Mouse (Mus musculus): Measurements from ENCODE around the gene Olfr615. TPM values are rescaled to one million over a fixed set of nuclear protein-coding genes. Genes with fewer than 3 reads are reported as not detected.

The Olfr615 gene
- polyA plus RNA-seq, 1 experiment: not detected

GRCm38 (mm10) chr7:103572761-103573160, 16.9 kb downstream of the Olfr615 start, which contains the start of gene Olfr617:
Gene Olfr617 (plus strand): TSS chr7:103573061.
- TF ChIP-seq E2F4 (IDR thresholded peaks at IDR 0.05; ENCODE audit: insufficient read depth) (no peak), MAX (IDR thresholded peaks at IDR 0.05; ENCODE audit: low read depth) (no peak), USF1 (IDR thresholded peaks at IDR 0.05; ENCODE audit: low read depth) (no peak), CEBPB (IDR thresholded peaks at IDR 0.05; ENCODE audit: insufficient read depth, poor library complexity, severe bottlenecking) (no peak), POLR2A (IDR thresholded peaks at IDR 0.05; ENCODE audit: insufficient read length, low read depth) (no peak), TCF3 (IDR thresholded peaks at IDR 0.05; ENCODE audit: insufficient read length, low read depth) (no peak), POLR2AphosphoS2 (IDR thresholded peaks at IDR 0.05; ENCODE audit: insufficient read length, low read depth) (no peak), SRF (IDR thresholded peaks at IDR 0.05; ENCODE audit: control insufficient read depth, insufficient read length, low read depth) (no peak), TCF12 (IDR thresholded peaks at IDR 0.05; ENCODE audit: insufficient read depth, poor library complexity, severe bottlenecking) (no peak), MYOD1 (IDR thresholded peaks at IDR 0.05; ENCODE audit: control insufficient read depth in 1 of 3, insufficient read length in 2 of 3, low read depth in 2 of 3) (no peak), REST (IDR thresholded peaks at IDR 0.05; ENCODE audit: insufficient read depth, insufficient read length) (no peak), MYOG (IDR thresholded peaks at IDR 0.05; ENCODE audit: control insufficient read depth in 1 of 3, insufficient read depth in 1 of 3, insufficient read length in 2 of 3, low read depth in 2 of 3) (no peak)
- no peaks in the 10 kb centered on the region for H3K36me3 ChIP-seq (ENCODE audit: control insufficient read depth, insufficient read depth)
- H3K4me3 ChIP-seq: no peak within 1 kb of the TSS
- H3ac ChIP-seq (ENCODE audit: control insufficient read depth, insufficient read length): no peak within 1 kb of the TSS
- no peaks in the 10 kb centered on the region for H3K79me2 ChIP-seq (ENCODE audit: control insufficient read depth, insufficient read depth)
- H3K4me2 ChIP-seq (ENCODE audit: low read depth): no peak within 1 kb of the TSS
- H3K27me3 ChIP-seq (ENCODE audit: control insufficient read depth, insufficient read depth, insufficient read length): no peaks in the 10 kb centered on the region

DNA sequence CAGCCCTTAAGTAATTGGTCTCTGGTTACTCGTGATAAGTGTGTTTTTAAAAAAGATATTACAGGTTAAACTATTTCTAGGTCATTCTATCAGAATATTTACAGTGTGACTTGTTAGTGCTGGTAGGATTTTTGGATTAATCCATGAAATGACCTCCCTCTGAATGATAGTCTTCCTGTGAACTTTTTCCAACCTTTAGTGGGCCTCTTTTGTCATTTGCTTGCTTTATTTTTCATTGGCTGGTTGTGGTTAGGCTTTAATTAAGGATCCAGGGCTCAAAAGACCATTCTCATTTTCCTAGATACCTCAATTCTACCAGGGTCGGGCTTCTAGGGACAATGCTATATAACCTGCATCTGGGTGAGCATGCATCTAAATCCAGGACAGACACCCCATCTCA, 33.9 kb downstream of the Olfr615 start, which contains the start of gene Olfr618:
Gene Olfr618, plus strand, starts transcription at position 301 of the 400 bp plus-strand sequence.
- Histone ChIP-seq H3K4me2 (ENCODE audit: low read depth) (no peak within 1 kb of the TSS), H3K79me2 (ENCODE audit: control insufficient read depth, insufficient read depth) (no peaks in the 10 kb centered on the region), H3K27me3 (ENCODE audit: control insufficient read depth, insufficient read depth, insufficient read length) (no peaks in the 10 kb centered on the region), H3ac (ENCODE audit: control insufficient read depth, insufficient read length) (no peak within 1 kb of the TSS), H3K4me3 (no peak within 1 kb of the TSS), H3K36me3 (ENCODE audit: control insufficient read depth, insufficient read depth) (no peaks in the 10 kb centered on the region)
- TF ChIP-seq E2F4 (IDR thresholded peaks at IDR 0.05; ENCODE audit: insufficient read depth) (no peak), POLR2AphosphoS2 (IDR thresholded peaks at IDR 0.05; ENCODE audit: insufficient read length, low read depth) (no peak), MYOD1 (IDR thresholded peaks at IDR 0.05; ENCODE audit: control insufficient read depth in 1 of 3, insufficient read length in 2 of 3, low read depth in 2 of 3) (no peak), CEBPB (IDR thresholded peaks at IDR 0.05; ENCODE audit: insufficient read depth, poor library complexity, severe bottlenecking) (no peak), MYOG (IDR thresholded peaks at IDR 0.05; ENCODE audit: control insufficient read depth in 1 of 3, insufficient read depth in 1 of 3, insufficient read length in 2 of 3, low read depth in 2 of 3) (no peak), SRF (IDR thresholded peaks at IDR 0.05; ENCODE audit: control insufficient read depth, insufficient read length, low read depth) (no peak), POLR2A (IDR thresholded peaks at IDR 0.05; ENCODE audit: insufficient read length, low read depth) (no peak), TCF12 (IDR thresholded peaks at IDR 0.05; ENCODE audit: insufficient read depth, poor library complexity, severe bottlenecking) (no peak), TCF3 (IDR thresholded peaks at IDR 0.05; ENCODE audit: insufficient read length, low read depth) (no peak), USF1 (IDR thresholded peaks at IDR 0.05; ENCODE audit: low read depth) (no peak), MAX (IDR thresholded peaks at IDR 0.05; ENCODE audit: low read depth) (no peak)

- no peaks in the 10 kb centered on the region for H3K79me2 ChIP-seq (ENCODE audit: control insufficient read depth, insufficient read depth)
- no peaks in the 10 kb centered on the region for H3K36me3 ChIP-seq (ENCODE audit: control insufficient read depth, insufficient read depth)
- no peak within 1 kb of the TSS for H3K4me2 ChIP-seq (ENCODE audit: low read depth)
- no peak for TF ChIP-seq USF1 (IDR thresholded peaks at IDR 0.05; ENCODE audit: low read depth)
- TF ChIP-seq TCF3 (IDR thresholded peaks at IDR 0.05; ENCODE audit: insufficient read length, low read depth): no peak
- TF ChIP-seq REST (IDR thresholded peaks at IDR 0.05; ENCODE audit: insufficient read depth, insufficient read length): no peak
- TF ChIP-seq CEBPB (IDR thresholded peaks at IDR 0.05; ENCODE audit: insufficient read depth, poor library complexity, severe bottlenecking): no peak
- no peak for TF ChIP-seq POLR2A (IDR thresholded peaks at IDR 0.05; ENCODE audit: insufficient read length, low read depth)
- no peak for TF ChIP-seq SRF (IDR thresholded peaks at IDR 0.05; ENCODE audit: control insufficient read depth, insufficient read length, low read depth)
- no peak for TF ChIP-seq E2F4 (IDR thresholded peaks at IDR 0.05; ENCODE audit: insufficient read depth)
- no peak for TF ChIP-seq POLR2AphosphoS2 (IDR thresholded peaks at IDR 0.05; ENCODE audit: insufficient read length, low read depth)
- no peak for TF ChIP-seq TCF12 (IDR thresholded peaks at IDR 0.05; ENCODE audit: insufficient read depth, poor library complexity, severe bottlenecking)
- no peak for TF ChIP-seq MYOG (IDR thresholded peaks at IDR 0.05; ENCODE audit: control insufficient read depth in 1 of 3, insufficient read depth in 1 of 3, insufficient read length in 2 of 3, low read depth in 2 of 3)
- no peak for TF ChIP-seq MAX (IDR thresholded peaks at IDR 0.05; ENCODE audit: low read depth)
- TF ChIP-seq MYOD1 (IDR thresholded peaks at IDR 0.05; ENCODE audit: control insufficient read depth in 1 of 3, insufficient read length in 2 of 3, low read depth in 2 of 3): no peak
- H3K27me3 ChIP-seq (ENCODE audit: control insufficient read depth, insufficient read depth, insufficient read length): no peaks in the 10 kb centered on the region
- no peak within 1 kb of the TSS for H3K4me3 ChIP-seq
- no peak within 1 kb of the TSS for H3ac ChIP-seq (ENCODE audit: control insufficient read depth, insufficient read length)
These were observed 44.4 kb downstream of the Olfr615 start, which contains the start of gene Olfr619 for GRCm38 (mm10) chr7:103600275-103600674. Gene Olfr619 (plus strand): TSS chr7:103600575.

DNA sequence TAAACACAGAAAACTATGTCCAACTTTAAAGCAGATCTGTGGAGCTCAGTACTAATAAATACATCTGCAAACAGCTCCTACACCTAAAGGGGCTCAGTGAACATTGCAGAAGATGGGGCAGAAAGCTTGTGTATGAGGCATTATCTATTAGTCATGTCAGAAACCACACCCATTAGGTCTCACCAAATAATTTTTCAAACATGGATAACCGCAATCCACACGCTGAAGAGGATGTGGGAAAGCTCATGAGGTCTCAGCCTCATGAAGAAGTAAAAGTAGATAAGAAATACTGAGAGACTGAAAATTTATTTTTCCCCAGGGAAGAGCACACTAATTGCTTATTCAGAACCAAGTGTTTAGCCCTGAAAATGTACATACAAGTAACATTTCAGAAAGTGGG, 51.5 kb downstream of the Olfr615 start:
- no peaks in the 10 kb centered on the region for H3K36me3 ChIP-seq (ENCODE audit: control insufficient read depth, insufficient read depth)
- H3K4me2 ChIP-seq (ENCODE audit: low read depth): no peak overlapping the region

More for the DNA sequence above, 51.5 kb downstream of the Olfr615 start:
- TF ChIP-seq MYOG (IDR thresholded peaks at IDR 0.05; ENCODE audit: control insufficient read depth in 1 of 3, insufficient read depth in 1 of 3, insufficient read length in 2 of 3, low read depth in 2 of 3): no peak
- TF ChIP-seq SRF (IDR thresholded peaks at IDR 0.05; ENCODE audit: control insufficient read depth, insufficient read length, low read depth): no peak
- no peak for TF ChIP-seq E2F4 (IDR thresholded peaks at IDR 0.05; ENCODE audit: insufficient read depth)
- TF ChIP-seq USF1 (IDR thresholded peaks at IDR 0.05; ENCODE audit: low read depth): no peak
- TF ChIP-seq TCF12 (IDR thresholded peaks at IDR 0.05; ENCODE audit: insufficient read depth, poor library complexity, severe bottlenecking): no peak
- no peak for TF ChIP-seq POLR2AphosphoS2 (IDR thresholded peaks at IDR 0.05; ENCODE audit: insufficient read length, low read depth)
- Histone ChIP-seq H3K27me3 (ENCODE audit: control insufficient read depth, insufficient read depth, insufficient read length) (no peaks in the 10 kb centered on the region), H3K79me2 (ENCODE audit: control insufficient read depth, insufficient read depth) (no peaks in the 10 kb centered on the region), H3K4me3 (no peak overlapping the region), H3ac (ENCODE audit: control insufficient read depth, insufficient read length) (no peak overlapping the region)

Measured in myocyte (in vitro differentiated cells).